Mouse (Mus musculus): ENCODE data around the gene Il11ra1.
"Not testable (repeated sequence)": the region's sequence is repeated elsewhere in the genome, so short reads cannot be mapped to it uniquely, and the experiment has no call there.

Gene Il11ra1

DNA sequence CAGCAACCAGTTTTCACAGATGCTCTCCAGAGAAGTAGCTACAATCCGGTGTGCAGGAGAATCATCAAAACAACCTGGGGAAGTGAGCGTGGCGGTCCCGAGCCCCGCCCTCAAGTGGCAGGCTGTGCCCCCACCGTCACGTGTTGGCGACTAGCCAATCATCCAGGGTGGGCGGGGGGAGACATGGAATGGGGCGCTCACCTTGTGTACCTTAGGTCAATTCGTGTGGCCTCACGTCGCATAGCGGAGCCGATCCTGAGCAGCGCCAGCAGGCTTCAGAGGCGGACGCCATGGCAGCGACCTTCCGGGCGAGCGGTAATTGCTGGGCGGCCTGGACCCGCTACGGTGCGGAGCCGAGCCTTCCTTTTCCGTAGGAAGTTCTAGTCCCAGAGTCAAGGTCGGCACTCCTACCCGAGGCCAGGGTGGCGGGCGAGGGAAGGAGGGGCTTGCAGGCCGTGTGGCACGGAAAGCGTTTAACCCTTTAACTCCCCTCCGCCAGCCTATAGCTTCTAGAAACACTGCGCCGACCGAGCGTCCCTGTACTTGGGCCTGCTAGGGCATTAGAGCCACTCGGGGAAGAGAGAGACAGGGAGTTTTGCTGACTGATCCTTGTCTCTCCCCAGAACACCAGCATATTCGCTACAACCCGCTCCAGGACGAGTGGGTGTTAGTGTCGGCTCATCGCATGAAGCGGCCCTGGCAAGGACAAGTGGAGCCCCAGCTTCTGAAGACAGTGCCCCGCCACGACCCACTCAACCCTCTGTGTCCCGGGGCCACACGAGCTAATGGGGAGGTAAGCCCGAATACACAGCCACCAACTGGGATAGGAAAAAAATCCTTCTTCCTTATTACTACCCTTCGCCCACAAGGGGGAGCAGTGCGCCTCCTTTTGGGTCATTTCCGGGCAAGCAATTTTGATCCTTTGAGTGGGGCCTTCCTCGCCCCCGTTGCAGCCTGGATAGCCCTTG, 55.8 kb downstream of the Il11ra1 start, which contains the start of gene Sigmar1:
Gene Sigmar1, minus strand, starts transcription at position 820 of the 968 bp plus-strand sequence.
- DNase-seq = peak; percentile 88 to 91

GRCm38 (mm10) chr4:41756440-41756839, 56.7 kb downstream of the Il11ra1 start:
- no peak for DNase-seq

DNA sequence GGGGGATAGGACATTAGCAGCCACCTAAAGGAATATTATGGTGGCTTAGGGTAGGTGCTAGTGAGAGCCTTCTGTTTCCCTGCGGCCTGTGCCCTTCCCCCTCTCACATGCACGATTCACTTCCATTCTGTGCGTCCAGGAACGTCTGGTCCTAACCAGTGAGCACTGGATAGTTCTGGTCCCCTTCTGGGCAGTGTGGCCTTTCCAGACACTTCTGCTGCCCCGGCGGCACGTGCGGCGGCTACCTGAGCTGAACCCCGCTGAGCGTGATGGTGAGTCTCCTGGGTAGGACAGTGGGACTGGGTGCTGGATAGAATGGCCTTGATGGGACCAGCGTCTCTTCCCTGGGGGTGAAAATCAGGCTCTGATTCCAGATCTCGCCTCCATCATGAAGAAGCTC, 57.5 kb downstream of the Il11ra1 start:
- no peak for DNase-seq

- DNase-seq = no peak
Measured at GRCm38 (mm10) chr4:41758021-41758420, 58.2 kb downstream of the Il11ra1 start.

DNA sequence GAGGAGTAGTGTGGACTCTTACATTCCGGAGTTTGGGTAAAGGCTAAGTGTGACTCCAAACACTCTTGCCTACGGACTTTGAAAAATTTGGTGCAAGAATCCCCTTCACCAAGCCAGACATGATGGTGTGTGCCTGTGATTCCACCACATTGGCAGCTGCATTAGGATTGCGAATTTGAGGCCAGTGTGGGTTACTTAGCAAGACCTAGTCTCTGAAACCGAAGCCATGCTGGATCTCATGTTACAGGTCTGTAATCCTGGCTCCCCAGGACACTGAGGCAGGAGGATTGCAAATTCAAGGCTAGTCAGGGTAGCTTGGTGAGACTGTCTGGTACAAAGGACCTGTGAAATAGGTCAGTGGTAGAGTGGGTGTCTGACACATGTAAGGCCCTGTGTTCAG, 58.9 kb downstream of the Il11ra1 start:
- DNase-seq = no peak

- no peak for DNase-seq
Measured at GRCm38 (mm10) chr4:41759206-41759605, 59.4 kb downstream of the Il11ra1 start.

- DNase-seq = no peak
Measured at GRCm38 (mm10) chr4:41759656-41760287, 60.0 kb downstream of the Il11ra1 start.

DNA sequence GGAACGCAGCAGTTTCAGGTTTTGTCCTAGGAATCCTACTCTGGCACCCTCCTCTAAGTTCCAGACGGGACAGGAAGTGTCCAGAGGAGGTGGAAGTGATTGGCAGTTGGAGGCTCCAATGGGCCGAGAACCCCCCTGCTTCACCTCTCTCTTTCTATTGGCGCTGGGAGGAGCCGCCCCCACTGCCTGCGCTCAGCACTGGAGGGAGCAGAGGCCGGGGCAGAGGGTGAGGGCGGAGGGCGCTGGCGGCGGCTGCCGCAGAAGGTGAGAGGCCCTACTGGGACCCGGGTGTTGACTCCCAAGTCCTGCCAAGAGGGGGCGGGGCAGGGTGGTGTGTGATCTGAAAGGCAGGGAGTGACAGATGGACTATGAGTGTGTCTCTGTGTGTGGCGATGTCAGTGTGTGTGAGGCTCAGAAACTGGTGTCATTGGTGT, 60.5 kb downstream of the Il11ra1 start:
- DNase-seq = peak; percentile 96 to 97

- no peak for DNase-seq
Measured at GRCm38 (mm10) chr4:41760911-41761310, 61.1 kb downstream of the Il11ra1 start.

GRCm38 (mm10) chr4:41761680-41762079, 61.9 kb downstream of the Il11ra1 start:
- no peak for DNase-seq

DNA sequence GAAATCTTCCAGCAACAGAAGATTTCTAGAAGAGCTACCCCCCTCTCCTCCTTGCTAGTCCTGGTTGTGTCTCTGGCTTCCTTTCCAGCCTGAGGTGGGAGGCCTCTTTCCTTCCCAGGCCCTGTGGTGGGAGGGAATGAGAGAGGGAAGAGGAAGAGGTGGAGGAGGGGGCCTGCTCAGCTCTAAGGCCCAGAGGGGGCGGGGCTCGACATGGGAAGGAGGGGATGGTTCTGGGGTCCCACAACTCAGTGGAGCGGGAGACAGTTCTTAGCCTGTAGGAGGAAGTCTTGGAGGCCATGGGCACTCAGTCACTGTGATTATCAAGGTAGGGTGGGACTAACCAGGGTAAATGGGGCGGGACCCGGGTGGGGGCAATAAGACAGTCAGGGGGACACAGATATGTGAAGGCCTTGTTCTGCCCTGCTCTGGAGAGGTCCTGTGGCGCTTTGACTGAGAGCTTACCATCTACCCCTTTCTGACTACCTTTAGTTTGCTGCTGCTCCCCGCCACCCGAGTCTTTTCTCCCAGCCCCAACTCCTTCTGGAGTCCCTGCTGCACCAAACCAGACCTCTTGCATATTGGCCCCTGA, 62.4 kb downstream of the Il11ra1 start:
- no peak for DNase-seq

GRCm38 (mm10) chr4:41762688-41763114, 62.9 kb downstream of the Il11ra1 start:
- DNase-seq = peak; percentile 38 to 40

DNA sequence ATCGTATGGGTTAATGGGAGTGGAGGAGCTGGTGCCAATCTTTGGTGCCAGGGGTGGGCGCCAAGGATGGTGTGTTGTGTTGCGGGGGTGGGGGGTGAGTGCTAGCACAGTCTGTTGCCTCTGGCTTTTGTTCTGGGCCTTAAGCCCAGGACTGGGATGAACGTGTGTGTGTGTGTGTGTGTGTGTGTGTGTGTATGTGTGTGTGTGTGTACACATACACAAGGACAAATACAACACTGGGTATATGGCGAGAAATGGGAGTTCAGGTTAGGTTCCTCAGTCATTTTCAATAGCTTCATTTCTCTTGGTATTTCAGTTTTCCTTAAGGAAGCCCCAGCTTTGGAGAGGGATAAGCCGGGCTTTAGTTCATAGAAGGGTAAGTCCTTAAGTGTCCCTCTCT, 63.4 kb downstream of the Il11ra1 start:
- DNase-seq = not testable (repeated sequence)

DNA sequence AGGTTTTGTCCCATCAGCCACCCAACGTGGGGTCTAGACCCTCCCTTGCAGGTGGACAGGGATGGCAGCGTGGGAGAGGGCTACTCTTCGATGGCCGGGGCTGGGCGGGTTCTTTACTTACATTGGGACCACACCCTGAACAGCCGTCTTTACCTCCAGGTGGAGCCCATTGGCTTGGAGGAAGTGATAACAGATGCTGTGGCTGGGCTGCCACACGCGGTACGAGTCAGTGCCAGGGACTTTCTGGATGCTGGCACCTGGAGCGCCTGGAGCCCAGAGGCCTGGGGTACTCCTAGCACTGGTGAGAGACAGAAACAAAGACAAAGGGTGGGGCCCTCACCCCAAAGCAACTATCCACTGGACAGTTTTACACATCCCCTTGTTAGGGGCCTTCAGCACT, 67.5 kb downstream of the Il11ra1 start:
- not testable (repeated sequence) for DNase-seq

DNA sequence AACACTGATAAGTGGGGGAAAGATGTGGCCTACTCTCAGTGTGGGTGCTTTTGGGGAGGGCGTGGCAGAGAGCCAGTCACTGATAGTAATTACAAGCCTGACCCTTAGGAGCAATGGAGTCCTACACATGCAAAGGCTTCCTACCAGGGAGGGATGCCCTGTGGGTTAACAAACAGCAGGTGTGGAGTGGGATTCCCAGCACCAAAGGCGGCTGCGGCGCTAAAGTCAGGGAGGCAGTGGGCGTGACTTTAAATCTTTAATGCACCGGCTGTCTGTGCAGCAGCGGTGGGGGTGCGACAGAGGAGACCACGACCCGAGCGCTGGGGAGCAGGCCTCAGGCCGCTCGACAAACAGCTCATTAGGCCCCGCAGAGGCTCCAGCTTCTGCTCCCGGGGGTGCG, 73.2 kb downstream of the Il11ra1 start:
- not testable (repeated sequence) for DNase-seq

DNA sequence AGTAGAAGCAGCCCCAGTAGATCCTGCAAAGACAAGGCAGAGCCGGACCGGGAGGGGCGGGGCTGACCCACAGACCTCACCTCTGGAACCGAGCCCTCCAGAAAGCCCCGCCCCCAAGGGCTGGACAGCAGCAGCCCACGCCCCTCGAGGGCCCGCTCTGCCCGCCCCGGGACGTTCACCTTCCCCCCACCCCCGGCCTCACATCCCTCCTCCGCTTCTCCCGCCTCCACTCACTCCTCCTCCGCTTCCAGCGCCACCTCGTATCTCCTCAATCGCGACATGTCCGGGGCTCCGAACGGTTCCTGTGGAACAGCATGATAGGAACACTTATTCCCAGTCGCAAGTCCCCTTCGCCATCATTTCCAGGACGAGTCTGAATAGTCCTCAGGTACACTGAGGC, 73.7 kb downstream of the Il11ra1 start:
- peak; percentile 83 to 88 for DNase-seq

GRCm38 (mm10) chr4:41774002-41774401, 74.2 kb downstream of the Il11ra1 start, which contains the start of gene Ccl27a:
Gene Ccl27a, minus strand, starts transcription at chr4:41774247.
- peak; percentile 89 to 93 for DNase-seq

GRCm38 (mm10) chr4:41774506-41774905, 74.7 kb downstream of the Il11ra1 start:
- not testable (repeated sequence) for DNase-seq

DNA sequence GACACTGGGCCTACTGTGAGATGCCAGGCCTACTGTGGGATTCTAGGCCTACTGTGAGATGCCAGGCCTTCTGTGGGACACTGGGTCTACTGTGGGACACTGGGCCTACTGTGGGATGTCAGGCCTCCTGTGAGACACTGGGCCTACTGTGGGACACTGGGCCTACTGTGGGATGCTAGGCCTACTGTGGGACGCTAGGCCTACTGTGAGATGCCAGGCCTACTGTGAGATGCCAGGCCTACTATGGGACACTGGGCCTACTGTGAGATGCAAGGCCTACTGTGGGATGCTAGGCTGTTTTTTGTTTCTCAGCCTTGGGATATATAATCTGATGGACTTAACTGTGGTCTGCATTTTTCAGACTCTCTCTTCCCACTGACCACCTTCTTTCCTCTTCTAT, 76.1 kb downstream of the Il11ra1 start:
- not testable (repeated sequence) for DNase-seq

DNA sequence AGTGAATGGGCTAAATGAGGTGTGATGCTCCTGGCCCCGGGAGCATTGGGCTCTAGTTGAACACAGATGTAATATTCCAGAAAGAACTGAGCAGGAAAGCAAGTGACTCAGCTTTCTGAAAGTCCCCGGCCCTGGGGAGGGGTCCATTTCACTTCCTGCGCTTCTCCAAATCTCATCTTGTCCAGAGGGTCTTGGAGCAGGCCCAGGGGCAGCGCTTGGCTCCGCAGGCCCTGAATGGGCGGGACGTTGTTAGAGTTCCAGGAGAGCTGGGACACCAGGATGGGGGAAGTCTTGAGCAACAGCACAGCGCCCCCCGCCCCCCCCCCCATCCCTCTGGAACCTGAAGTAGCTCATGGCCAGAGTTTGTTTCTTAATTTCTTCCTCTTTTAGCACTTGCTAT, 81.5 kb downstream of the Il11ra1 start:
- DNase-seq = not testable (repeated sequence)

GRCm38 (mm10) chr4:41781748-41782485, 82.1 kb downstream of the Il11ra1 start:
- not testable (repeated sequence) for DNase-seq

DNA sequence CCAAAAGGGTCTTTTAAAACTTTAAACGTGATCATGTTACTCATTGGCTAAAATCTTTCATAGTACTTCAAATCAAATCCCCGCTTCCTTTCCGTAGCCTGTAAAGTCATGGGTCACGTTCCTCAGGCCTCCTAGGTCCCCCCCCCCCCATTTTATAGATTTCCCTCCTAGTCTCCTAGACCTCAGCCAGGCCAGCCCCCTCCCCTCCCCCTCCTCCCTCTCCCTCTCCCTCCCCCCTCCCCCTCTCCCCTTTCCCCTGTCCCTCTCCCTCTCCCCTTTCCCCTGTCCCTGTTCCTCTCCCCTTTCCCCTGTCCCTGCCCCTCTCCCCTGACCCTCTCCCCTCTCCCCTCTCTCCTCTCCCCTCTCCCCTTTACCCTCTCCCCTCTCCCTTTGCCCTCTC, 82.9 kb downstream of the Il11ra1 start:
- not testable (repeated sequence) for DNase-seq

Data from lung, adult 18-20 months (tissue).